Mouse (Mus musculus): Measurements from ENCODE around the gene Pdcd2l. TPM values are rescaled to one million over a fixed set of nuclear protein-coding genes. Genes with fewer than 3 reads are reported as not detected.

The Pdcd2l gene
- polyA plus RNA-seq, 1 experiment from 2014 or later, result 65.3 TPM

DNA sequence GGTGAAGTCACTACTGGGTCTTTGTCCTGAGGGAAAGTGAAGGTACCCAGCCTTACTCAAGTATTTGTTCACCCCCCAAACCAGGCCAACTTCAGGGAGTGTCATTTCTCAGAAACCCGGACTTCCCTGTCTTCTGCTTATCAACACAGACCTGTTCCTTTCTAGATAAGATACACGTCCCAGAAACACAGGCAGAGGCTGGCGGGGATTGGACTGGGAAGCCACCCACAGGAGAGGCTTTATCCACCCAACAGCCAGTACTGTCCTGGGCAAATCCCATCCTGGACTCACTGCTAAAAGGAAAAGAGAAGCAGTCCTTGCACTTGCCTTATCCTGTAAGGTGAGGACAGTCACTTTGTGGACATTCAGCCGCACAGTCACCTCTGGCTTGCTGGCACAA lies 49.3 kb downstream of the Pdcd2l start:
- Histone ChIP-seq H3K9me3 (ENCODE audit: control insufficient read depth, low read length) (no peaks in the 10 kb centered on the region), H3K4me1 (ENCODE audit: control insufficient read depth, insufficient read depth, low read length) (no peaks in the 10 kb centered on the region), H3K36me3 (ENCODE audit: control insufficient read depth, insufficient read depth, low read length) (peaks cover 67% of the 10 kb centered on the region), H3K9ac (ENCODE audit: low read length) (no peak overlapping the region), H3K4me3 (ENCODE audit: low read depth, low read length) (no peak overlapping the region), H3K4me2 (ENCODE audit: low read depth, severe bottlenecking) (no peak overlapping the region), H3K27me3 (ENCODE audit: control insufficient read depth, insufficient read depth, low read length) (no peaks in the 10 kb centered on the region), H3K27ac (replicated peaks; ENCODE audit: low read depth, low read length) (no peak overlapping the region)
- ATAC-seq (ENCODE audit: insufficient number of reproducible peaks, low FRiP score, low TSS enrichment, low read depth) (no peak), DNase-seq (ENCODE audit: low spot score) (no peak)
- WGBS, result 94% methylated on average over 4 of the region's 4 CpGs

DNA sequence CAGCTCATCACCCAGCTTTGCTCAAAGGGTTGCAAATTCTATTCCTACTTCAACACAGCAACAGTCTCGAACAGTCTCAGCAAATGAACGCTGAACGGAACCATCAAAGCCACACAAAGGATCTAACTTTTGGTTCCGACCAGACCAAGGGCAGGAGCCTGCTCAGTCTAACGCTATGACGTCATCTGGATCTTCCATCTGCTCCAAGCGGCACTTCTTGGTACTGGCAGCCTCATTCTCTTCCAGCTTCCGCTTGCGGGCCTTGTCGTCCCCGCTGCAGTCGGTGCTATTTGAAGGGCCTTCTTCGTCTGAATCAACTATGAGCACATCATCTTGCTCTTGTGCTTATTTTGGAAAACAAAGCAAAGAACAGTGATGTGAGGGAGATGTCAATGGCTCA lies 55.3 kb downstream of the Pdcd2l start:
- Histone ChIP-seq H3K4me3 (ENCODE audit: low read depth, low read length) (no peak overlapping the region), H3K27ac (replicated peaks; ENCODE audit: low read depth, low read length) (no peak overlapping the region), H3K9me3 (ENCODE audit: control insufficient read depth, low read length) (no peaks in the 10 kb centered on the region), H3K4me1 (ENCODE audit: control insufficient read depth, insufficient read depth, low read length) (no peaks in the 10 kb centered on the region), H3K4me2 (ENCODE audit: low read depth, severe bottlenecking) (no peak overlapping the region), H3K9ac (ENCODE audit: low read length) (no peak overlapping the region), H3K27me3 (ENCODE audit: control insufficient read depth, insufficient read depth, low read length) (no peaks in the 10 kb centered on the region), H3K36me3 (ENCODE audit: control insufficient read depth, insufficient read depth, low read length) (peaks cover 43% of the 10 kb centered on the region)
- 96% methylated on average over 13 of the region's 13 CpGs for WGBS
- ATAC-seq (ENCODE audit: insufficient number of reproducible peaks, low FRiP score, low TSS enrichment, low read depth), result no peak
- DNase-seq (ENCODE audit: low spot score), result no peak

DNA sequence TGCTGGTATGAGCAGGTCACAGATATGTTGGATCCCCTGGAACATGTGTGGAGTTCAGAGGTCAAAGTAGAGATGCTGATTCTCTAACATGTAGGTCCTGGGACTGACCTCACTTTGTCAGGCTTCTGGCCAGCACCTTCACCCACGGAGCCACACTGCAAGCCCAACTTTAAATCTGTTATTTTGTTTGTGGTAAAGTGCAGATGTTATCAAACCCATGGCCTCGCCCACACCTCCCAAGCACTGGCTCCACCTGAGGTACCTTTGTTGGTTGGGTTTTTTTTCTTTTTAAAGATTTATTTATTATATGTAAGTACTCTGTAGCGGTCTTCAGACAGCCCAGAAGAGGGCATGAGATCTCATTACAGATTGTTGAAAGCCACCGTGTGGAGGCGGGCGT lies 57.0 kb downstream of the Pdcd2l start:
- 92% methylated on average over 6 of the region's 6 CpGs for WGBS
- Histone ChIP-seq H3K4me2 (ENCODE audit: low read depth, severe bottlenecking) (no peak overlapping the region), H3K27ac (replicated peaks; ENCODE audit: low read depth, low read length) (no peak overlapping the region), H3K36me3 (ENCODE audit: control insufficient read depth, insufficient read depth, low read length) (peaks cover 34% of the 10 kb centered on the region), H3K27me3 (ENCODE audit: control insufficient read depth, insufficient read depth, low read length) (no peaks in the 10 kb centered on the region), H3K4me3 (ENCODE audit: low read depth, low read length) (no peak overlapping the region), H3K9me3 (ENCODE audit: control insufficient read depth, low read length) (no peaks in the 10 kb centered on the region), H3K4me1 (ENCODE audit: control insufficient read depth, insufficient read depth, low read length) (no peaks in the 10 kb centered on the region), H3K9ac (ENCODE audit: low read length) (no peak overlapping the region)
- peak; percentile 45 for ATAC-seq (ENCODE audit: insufficient number of reproducible peaks, low FRiP score, low TSS enrichment, low read depth)
- DNase-seq (ENCODE audit: low spot score), result no peak

Other genes with a start within 250 kb of the Pdcd2l start
- not detected in 2 replicates for gene Scgb2b27, start 182.7 kb downstream of the Pdcd2l start, polyA plus RNA-seq (2014; fragmentation: Nextera tagmentation; extraction: Ambion mirVana)
- gene Scgb1b27, start 175.2 kb downstream of the Pdcd2l start, polyA plus RNA-seq (2014; fragmentation: Nextera tagmentation; extraction: Ambion mirVana), result not detected in 2 replicates
- not detected in 2 replicates for gene Scgb1b30, start 101.2 kb downstream of the Pdcd2l start, polyA plus RNA-seq (2014; fragmentation: Nextera tagmentation; extraction: Ambion mirVana)
- gene Wtip, start 63.4 kb downstream of the Pdcd2l start, polyA plus RNA-seq (2014; fragmentation: Nextera tagmentation; extraction: Ambion mirVana), result 7.1 and 7.2 TPM in 2 replicates
- 280 and 284 TPM in 2 replicates for gene Uba2, start 27.1 kb downstream of the Pdcd2l start, polyA plus RNA-seq (2014; fragmentation: Nextera tagmentation; extraction: Ambion mirVana)
- gene Gpi1, start 33.7 kb upstream of the Pdcd2l start, polyA plus RNA-seq (2014; fragmentation: Nextera tagmentation; extraction: Ambion mirVana), result 278 and 291 TPM in 2 replicates
- not detected in 2 replicates for gene Gm6096, start 54.4 kb upstream of the Pdcd2l start, polyA plus RNA-seq (2014; fragmentation: Nextera tagmentation; extraction: Ambion mirVana)
- 26.7 and 28.2 TPM in 2 replicates for gene 4931406P16Rik, start 116.9 kb upstream of the Pdcd2l start, polyA plus RNA-seq (2014; fragmentation: Nextera tagmentation; extraction: Ambion mirVana)
- gene Lsm14a, start 196.7 kb upstream of the Pdcd2l start, polyA plus RNA-seq (2014; fragmentation: Nextera tagmentation; extraction: Ambion mirVana), result 65.5 and 70.5 TPM in 2 replicates

Measured in limb, embryonic 11.5 days (tissue).